ENCODE assay signal across 23 mouse cellular contexts in genomic region chr17:45784905-45785304, GRCm38 (mm10). TPM values are rescaled to one million over a fixed set of nuclear protein-coding genes. Genes with fewer than 3 reads are reported as not detected.
DNase-seq lines count a peak whose midpoint lies in the region; ATAC-seq and TF ChIP-seq lines count a peak whose summit lies in the region.
"Had no signal": no experiment of that assay in that cellular context is flagged by ENCODE, and none has a peak within 500 bp of the region (broad histone marks: within the 10 kb centered on the region; RNA-seq: fewer than 3 reads in every experiment).

No protein-coding gene starts in this region.

- 54% methylated on average over 10 of the region's 10 CpGs for WGBS in kidney, embryonic 15.5 days
- WGBS in lung, postnatal 0 days: 36% methylated on average over 10 of the region's 10 CpGs
- 58% methylated on average over 10 of the region's 10 CpGs for whole genome bisulfite sequencing in intestine, embryonic 16.5 days
- WGBS in stomach, postnatal 0 days: 45% methylated on average over 10 of the region's 10 CpGs

- TF ChIP-seq EP300 in lung, postnatal 0 days (IDR thresholded peaks at IDR 0.05): 0 out of 2 replicates have a peak, but pooled peaks have one; percentile 41
- no peak for TF ChIP-seq EP300 in stomach, postnatal 0 days (optimal IDR thresholded peaks at IDR 0.05)

- H3K9me3 ChIP-seq in kidney, embryonic 15.5 days (replicated peaks): no peaks in the 10 kb centered on the region
- H3K9me3 ChIP-seq in lung, postnatal 0 days (ENCODE audit: low read length): no peaks in the 10 kb centered on the region
- H3K9me3 ChIP-seq in intestine, embryonic 16.5 days (ENCODE audit: control insufficient read depth, low read length): no peaks in the 10 kb centered on the region
- no peaks in the 10 kb centered on the region for H3K9me3 ChIP-seq in stomach, postnatal 0 days (ENCODE audit: control insufficient read depth, low read length)
- H3K9me3 ChIP-seq: embryonic facial prominence, embryonic 12.5 days; forebrain, embryonic 12.5 days; heart, embryonic 12.5 days; hindbrain, embryonic 10.5 days had no signal

- H3K27me3 ChIP-seq in kidney, embryonic 15.5 days: no peaks in the 10 kb centered on the region
- no peaks in the 10 kb centered on the region for H3K27me3 ChIP-seq in lung, postnatal 0 days (replicated peaks; ENCODE audit: insufficient read depth, low read length)
- H3K27me3 ChIP-seq in intestine, embryonic 16.5 days (replicated peaks; ENCODE audit: control insufficient read depth, insufficient read depth, low read length): no peaks in the 10 kb centered on the region
- H3K27me3 ChIP-seq in stomach, postnatal 0 days (ENCODE audit: control insufficient read depth, insufficient read depth, low read length): no peaks in the 10 kb centered on the region
- H3K27me3 ChIP-seq: embryonic facial prominence, embryonic 12.5 days; forebrain, embryonic 12.5 days had no signal

- H3K4me2 ChIP-seq in kidney, embryonic 15.5 days: no peak overlapping the region
- H3K4me2 ChIP-seq in lung, postnatal 0 days (replicated peaks; ENCODE audit: low read depth, low read length): no peak overlapping the region
- H3K4me2 ChIP-seq in intestine, embryonic 16.5 days (ENCODE audit: low read depth, low read length): no peak overlapping the region
- H3K4me2 ChIP-seq in stomach, postnatal 0 days (replicated peaks; ENCODE audit: low read depth): no peak overlapping the region
- H3K4me2 ChIP-seq: embryonic facial prominence, embryonic 12.5 days; forebrain, embryonic 12.5 days; heart, embryonic 12.5 days; hindbrain, embryonic 14.5 days had no signal

- H3K36me3 ChIP-seq in kidney, embryonic 15.5 days: no peaks in the 10 kb centered on the region
- no peaks in the 10 kb centered on the region for H3K36me3 ChIP-seq in lung, postnatal 0 days (ENCODE audit: insufficient read depth, low read length)
- H3K36me3 ChIP-seq in intestine, embryonic 16.5 days (ENCODE audit: control insufficient read depth, insufficient read depth, low read length): no peaks in the 10 kb centered on the region
- no peaks in the 10 kb centered on the region for H3K36me3 ChIP-seq in stomach, postnatal 0 days (ENCODE audit: control insufficient read depth, insufficient read depth, low read length)
- H3K36me3 ChIP-seq: embryonic facial prominence, embryonic 12.5 days; forebrain, embryonic 12.5 days; G1E; heart, embryonic 12.5 days; hindbrain, embryonic 10.5 days had no signal

- H3K9ac ChIP-seq in kidney, embryonic 15.5 days: no peak overlapping the region
- H3K9ac ChIP-seq in lung, postnatal 0 days (replicated peaks; ENCODE audit: low read depth): no peak overlapping the region
- no peak overlapping the region for H3K9ac ChIP-seq in intestine, embryonic 16.5 days (ENCODE audit: low read depth, low read length)
- no peak overlapping the region for H3K9ac ChIP-seq in stomach, postnatal 0 days (ENCODE audit: low read length)
- H3K9ac ChIP-seq: embryonic facial prominence, embryonic 12.5 days; forebrain, embryonic 12.5 days; heart, embryonic 12.5 days; hindbrain, embryonic 14.5 days had no signal

- DNase-seq in kidney, postnatal 4 days: no peak
- DNase-seq in lung, postnatal 0 days (ENCODE audit: low spot score): peak; percentile 42
- no peak for DNase-seq in lung, postnatal 25 days (ENCODE audit: low spot score)
- DNase-seq in stomach, postnatal 0 days (ENCODE audit: low spot score): peak; percentile 48
- DNase-seq in spleen, postnatal 36 days (ENCODE audit: low spot score in 2 of 2): no peak
- no peak for DNase-seq in right cerebral cortex, adult 18-20 months
- DNase-seq: adrenal gland, postnatal 10 days; B cell, adult 2 months; cerebellum, adult 11 months; cerebellum, adult 8-10 months; cerebellum, postnatal 14 days; embryo, embryonic 11 days; gastrocnemius, postnatal 14 days had no signal

- no peak for TF ChIP-seq CTCF in lung, postnatal 0 days (IDR thresholded peaks at IDR 0.05)
- no peak for TF ChIP-seq CTCF in stomach, postnatal 0 days (IDR thresholded peaks at IDR 0.05; ENCODE audit: low read depth)

- H3K4me1 ChIP-seq in kidney, embryonic 15.5 days: peaks cover 15% of the 10 kb centered on the region
- peaks cover 8% of the 10 kb centered on the region; the same call in 1 of the 2 replicates for H3K4me1 ChIP-seq in lung, postnatal 0 days (ENCODE audit: insufficient read depth, low read depth, low read length)
- H3K4me1 ChIP-seq in intestine, embryonic 16.5 days (ENCODE audit: control insufficient read depth, insufficient read depth, low read length): peaks cover 5% of the 10 kb centered on the region; the same call in 1 of the 2 replicates
- peaks cover 11% of the 10 kb centered on the region; the same call in 1 of the 2 replicates for H3K4me1 ChIP-seq in stomach, postnatal 0 days (replicated peaks; ENCODE audit: control insufficient read depth, insufficient read depth)
- H3K4me1 ChIP-seq: forebrain, embryonic 12.5 days; heart, embryonic 12.5 days; hindbrain, embryonic 10.5 days had no signal

- no peak overlapping the region for H3K27ac ChIP-seq in kidney, embryonic 15.5 days
- H3K27ac ChIP-seq in lung, postnatal 0 days (ENCODE audit: low read length): no peak overlapping the region
- no peak overlapping the region for H3K27ac ChIP-seq in intestine, embryonic 16.5 days (ENCODE audit: low read length)
- no peak overlapping the region; the same call in 1 of the 2 replicates for H3K27ac ChIP-seq in stomach, postnatal 0 days (replicated peaks)
- H3K27ac ChIP-seq: embryonic facial prominence, embryonic 12.5 days; forebrain, embryonic 12.5 days; hindbrain, embryonic 10.5 days; hindbrain, embryonic 14.5 days had no signal

- ATAC-seq in kidney, embryonic 15.5 days (replicated peaks; ENCODE audit: low FRiP score): 0 out of 2 replicates have a peak, but pooled peaks have one; percentile 22
- peak; percentile 57 for ATAC-seq in lung, postnatal 0 days
- peak; percentile 59; the same call in 1 of the 2 replicates for ATAC-seq in intestine, embryonic 16.5 days
- peak; percentile 41 for ATAC-seq in stomach, postnatal 0 days (ENCODE audit: low FRiP score, low TSS enrichment)
- ATAC-seq: CD4-positive, CD25-positive, alpha-beta regulatory T cell, adult 4 months; forebrain, embryonic 16.5 days had no signal

- H3K4me3 ChIP-seq in kidney, embryonic 15.5 days (replicated peaks): no peak overlapping the region
- H3K4me3 ChIP-seq in lung, postnatal 0 days (ENCODE audit: low read depth, low read length): no peak overlapping the region
- H3K4me3 ChIP-seq in intestine, embryonic 16.5 days (ENCODE audit: low read length): no peak overlapping the region
- no peak overlapping the region for H3K4me3 ChIP-seq in stomach, postnatal 0 days (ENCODE audit: low read depth, low read length)
- H3K4me3 ChIP-seq: embryonic facial prominence, embryonic 12.5 days; forebrain, embryonic 12.5 days; heart, embryonic 12.5 days; hindbrain, embryonic 10.5 days had no signal

RNA-seq across cellular contexts. Expression of gene 1600014C23Rik, which starts 51.3 kb away (rescaled TPM):
- polyA plus RNA-seq in kidney, embryonic 15.5 days (2015; fragmentation: Nextera tagmentation; extraction: Ambion mirVana): 0.68 TPM in 1 of 2 replicates, not detected in the other
- polyA plus RNA-seq in lung, postnatal 0 days (2015; fragmentation: Nextera tagmentation; extraction: Ambion mirVana): not detected in 2 replicates
- 0.76 TPM in 1 of 2 replicates, not detected in the other for polyA plus RNA-seq in intestine, embryonic 16.5 days (2015; fragmentation: Nextera tagmentation; extraction: Ambion mirVana)
- not detected in 2 replicates for polyA plus RNA-seq in stomach, postnatal 0 days (2015; fragmentation: Nextera tagmentation; extraction: Ambion mirVana)
- polyA plus RNA-seq: CD4-positive, CD25-positive, alpha-beta regulatory T cell, adult 4 months; hindbrain, embryonic 14.5 days had no signal

Comparison
In these comparisons a context has a peak if more than half of its experiments do, and no peak if none do; other contexts are left out.
1. DNase-seq: peak in lung, postnatal 0 days (single experiment) and stomach, postnatal 0 days (single experiment); none in kidney, postnatal 4 days (0 of 2), lung, postnatal 25 days (single experiment), spleen, postnatal 36 days (0 of 2) and right cerebral cortex, adult 18-20 months (single experiment).
2. Peak in every context shown above with its lines, with median percentiles within 50 percentile points of each other: ATAC-seq.